Mouse (Mus musculus): ENCODE results near the gene Rnf43.

The Rnf43 gene

GRCm38 (mm10) chr11:87715999-87716398, 53.5 kb downstream of the Rnf43 start:
- no peak for DNase-seq

DNA sequence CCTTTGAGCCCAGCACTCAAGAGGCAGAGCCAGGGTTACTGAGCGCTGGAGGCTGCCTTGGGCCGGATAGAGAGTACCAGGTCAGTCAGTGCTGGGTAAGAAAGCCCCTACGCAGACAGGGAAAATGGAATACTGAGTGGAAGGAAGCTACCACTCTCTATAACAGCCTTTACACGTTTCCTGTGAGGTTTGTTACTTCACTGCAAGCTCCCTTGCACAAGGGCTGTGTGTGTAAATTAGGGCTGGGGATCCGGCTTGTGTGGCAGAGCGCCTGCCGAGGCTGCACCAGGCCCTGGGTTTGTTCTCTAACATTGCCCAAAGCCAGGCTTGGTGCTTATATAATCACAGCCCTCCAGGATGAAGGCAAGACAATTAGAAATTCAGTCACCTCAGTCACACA, 57.0 kb downstream of the Rnf43 start:
- no peak for DNase-seq

- no peak for DNase-seq
Observed at GRCm38 (mm10) chr11:87720324-87720723, 57.8 kb downstream of the Rnf43 start.

DNA sequence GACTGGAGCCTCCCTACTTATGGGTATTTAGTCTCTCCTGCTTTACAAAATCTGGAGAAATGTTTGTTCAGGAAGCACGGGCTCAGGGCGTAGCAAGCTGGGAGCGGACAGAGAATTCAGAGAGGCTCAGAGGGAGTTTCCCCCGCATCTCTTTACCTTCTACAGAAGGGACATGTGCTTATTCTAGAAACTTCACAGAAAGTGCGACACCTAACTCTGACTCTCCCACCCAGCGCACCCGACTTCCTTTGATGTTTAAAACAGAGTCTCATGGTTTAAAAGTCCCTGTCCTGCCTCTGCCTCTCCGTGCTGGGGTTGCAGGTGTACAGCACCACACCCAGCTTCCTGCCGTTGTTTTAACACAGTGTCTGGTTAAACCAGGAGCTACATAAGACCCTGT, 58.3 kb downstream of the Rnf43 start:
- no peak for DNase-seq

DNA sequence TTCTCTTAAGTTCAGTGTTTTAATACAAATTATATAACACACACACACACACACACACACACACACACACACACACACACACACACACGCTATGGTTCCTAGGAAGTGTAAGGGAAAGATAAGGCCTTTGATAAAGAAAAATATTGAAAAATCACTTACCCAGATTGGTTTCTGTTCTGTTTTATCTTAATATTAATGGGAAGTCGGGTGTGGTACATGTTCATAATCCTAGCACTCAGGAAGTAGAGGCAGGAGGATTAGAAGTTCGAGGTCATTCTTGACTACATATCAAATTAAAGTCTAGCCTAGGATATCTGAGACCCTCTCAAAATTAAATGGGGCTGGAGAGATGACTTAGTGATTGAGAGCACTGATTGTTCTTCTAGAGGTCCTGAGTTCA, 59.6 kb downstream of the Rnf43 start:
- DNase-seq: no peak

DNA sequence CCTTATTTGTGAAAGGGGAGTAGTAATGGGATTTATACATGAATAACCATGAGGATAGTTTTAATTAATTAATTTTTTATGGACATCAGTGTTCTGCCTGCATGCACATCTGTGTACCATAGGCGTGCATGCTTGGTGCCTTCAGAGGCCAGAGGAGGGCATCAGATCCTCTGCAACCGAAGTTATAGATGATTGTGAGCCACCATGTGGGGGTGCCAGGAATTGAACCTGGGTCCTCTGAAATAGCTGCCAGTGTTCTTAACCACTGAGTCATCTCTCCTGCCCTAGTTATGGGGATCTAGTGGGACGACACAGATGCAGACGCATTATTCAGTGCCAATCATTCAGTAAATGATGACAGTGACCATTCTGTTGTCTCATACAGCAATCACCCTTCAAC, 60.4 kb downstream of the Rnf43 start:
- no peak for DNase-seq

- DNase-seq: no peak
Observed at GRCm38 (mm10) chr11:87725515-87725914, 63.0 kb downstream of the Rnf43 start.

GRCm38 (mm10) chr11:87725964-87726562, 63.5 kb downstream of the Rnf43 start:
- DNase-seq: no peak

GRCm38 (mm10) chr11:87727021-87727420, 64.5 kb downstream of the Rnf43 start:
- DNase-seq: no peak

DNA sequence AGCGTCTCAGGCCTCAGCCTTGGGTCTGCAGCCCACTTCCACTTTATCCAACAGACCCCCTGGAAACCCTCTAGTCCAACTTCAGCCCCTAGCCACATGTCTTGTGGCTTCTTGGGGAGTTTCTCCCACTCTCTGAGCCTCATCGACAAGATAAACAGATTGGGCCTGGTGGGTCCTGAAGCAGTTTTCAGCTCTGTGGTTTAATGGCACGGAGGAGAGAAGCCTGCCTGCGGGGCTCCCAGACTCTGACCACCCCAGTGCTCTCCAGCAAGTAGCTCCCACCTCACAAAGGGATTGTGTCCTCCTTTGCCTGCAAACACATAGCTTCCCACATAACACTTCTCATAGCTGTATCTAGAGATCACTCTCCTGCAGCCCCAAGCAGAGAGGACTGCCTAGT, 64.9 kb downstream of the Rnf43 start:
- DNase-seq: no peak

DNA sequence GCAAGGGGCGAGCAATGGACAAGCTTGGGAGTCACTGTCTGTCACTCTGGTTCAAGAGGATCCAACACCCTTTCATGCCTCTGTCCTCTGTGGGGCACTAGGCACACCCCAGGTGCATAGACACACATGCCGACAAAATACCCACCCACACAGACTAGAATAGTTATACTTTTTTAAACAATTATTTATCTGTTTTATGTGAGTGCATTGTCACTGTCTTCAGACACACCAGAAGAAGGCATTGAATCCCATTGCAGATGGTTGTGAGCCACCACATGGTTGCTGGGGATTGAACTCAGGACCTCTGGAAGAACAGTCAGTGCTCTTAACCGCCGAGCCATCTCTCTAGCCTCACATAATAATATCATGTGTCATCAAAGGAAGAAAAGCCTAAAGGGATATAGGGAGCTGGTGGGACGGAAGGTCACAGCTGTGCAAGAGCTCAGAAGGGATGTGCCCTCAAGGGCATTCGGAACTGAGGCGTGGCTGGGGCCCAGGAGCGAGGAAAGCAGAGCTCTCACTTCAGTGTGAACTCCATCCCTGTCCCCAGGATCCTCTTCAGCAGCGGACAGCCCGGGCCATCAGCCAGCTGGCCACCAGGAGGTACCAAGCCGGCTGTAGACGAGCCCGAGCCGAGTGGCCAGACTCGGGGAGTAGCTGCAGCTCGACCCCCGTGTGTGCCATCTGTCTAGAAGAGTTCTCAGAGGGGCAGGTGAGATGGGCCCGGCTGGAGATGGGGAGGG, 66.5 kb downstream of the Rnf43 start:
- no peak for DNase-seq

- DNase-seq: no peak
Observed at GRCm38 (mm10) chr11:87729593-87730185, 67.2 kb downstream of the Rnf43 start.

- no peak for DNase-seq
Observed at GRCm38 (mm10) chr11:87730652-87731310, 68.3 kb downstream of the Rnf43 start.

- DNase-seq: no peak
Observed at GRCm38 (mm10) chr11:87734346-87734745, 71.8 kb downstream of the Rnf43 start.

- DNase-seq: no peak
Observed at GRCm38 (mm10) chr11:87735691-87736090, 73.2 kb downstream of the Rnf43 start.

GRCm38 (mm10) chr11:87736647-87737134, 74.2 kb downstream of the Rnf43 start:
- DNase-seq: no peak

GRCm38 (mm10) chr11:87737175-87737740, 74.7 kb downstream of the Rnf43 start, which contains the start of gene Supt4a:
Gene Supt4a (plus strand): TSS chr11:87737552.
- peak; percentile 96 for DNase-seq

DNA sequence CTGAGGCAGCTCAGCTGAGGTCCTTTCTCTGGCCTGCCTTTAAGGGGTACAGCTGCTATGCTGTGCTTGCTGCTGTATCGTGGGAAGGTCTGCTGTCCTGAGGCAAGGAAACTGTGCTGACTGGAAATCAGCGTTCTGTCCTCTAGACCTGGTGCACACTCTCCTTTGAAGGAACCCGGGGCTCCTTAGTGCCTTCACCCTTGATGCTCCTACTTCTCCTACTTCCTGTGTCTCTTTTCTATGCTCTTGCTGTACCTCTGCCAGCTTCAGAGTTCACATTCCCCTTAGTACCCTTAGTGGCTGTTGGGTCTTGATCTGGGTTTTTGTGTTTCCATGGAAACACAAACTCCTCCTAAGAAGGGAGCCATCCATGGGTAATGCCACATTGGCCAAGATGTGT, 81.2 kb downstream of the Rnf43 start:
- no peak for DNase-seq

- DNase-seq: no peak
Observed at GRCm38 (mm10) chr11:87744964-87745363, 82.4 kb downstream of the Rnf43 start.

DNA sequence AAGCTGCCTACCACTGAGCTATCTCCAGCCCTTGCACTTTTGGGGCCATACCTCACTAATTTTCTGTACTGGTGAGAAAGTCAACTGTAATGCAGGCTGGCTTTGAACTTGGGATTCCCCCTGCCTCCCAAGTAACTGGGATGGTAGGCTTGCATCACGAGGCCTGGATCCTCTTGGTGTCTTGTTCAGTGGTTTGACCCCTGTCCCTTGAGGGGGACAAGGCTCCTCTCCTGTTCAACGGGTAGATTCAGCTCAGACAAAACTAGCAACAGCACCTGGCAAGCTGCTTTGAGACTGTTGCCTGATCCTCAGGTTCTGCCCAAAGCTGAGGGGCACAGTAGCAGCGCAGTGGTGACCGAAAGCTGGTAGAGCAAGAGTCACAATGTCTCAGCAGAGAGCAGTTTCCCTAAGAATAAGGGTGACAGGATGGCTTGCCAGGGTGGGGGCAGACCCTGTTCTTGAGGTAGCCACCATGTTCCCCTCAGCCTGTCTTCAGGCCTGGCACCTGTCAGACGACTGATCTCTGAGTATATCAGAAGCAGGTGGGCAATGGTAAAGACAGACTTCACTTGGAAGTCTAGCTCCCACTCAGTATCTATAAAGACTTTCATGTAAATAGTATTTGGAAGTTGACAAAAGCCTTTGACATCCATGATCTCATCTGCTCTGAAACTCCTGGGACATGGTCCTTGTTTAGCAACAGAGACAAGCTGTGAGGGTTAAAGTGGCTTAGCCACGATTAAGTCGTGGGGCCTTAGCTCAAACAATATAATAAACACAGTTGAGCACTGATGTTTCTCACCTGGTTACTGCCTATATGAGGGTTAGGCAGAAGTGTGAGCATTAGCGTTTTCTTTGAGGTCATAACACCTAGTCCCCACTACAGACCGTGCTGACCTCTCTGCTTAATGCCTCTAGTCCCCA, 83.4 kb downstream of the Rnf43 start:
- no peak for DNase-seq

DNA sequence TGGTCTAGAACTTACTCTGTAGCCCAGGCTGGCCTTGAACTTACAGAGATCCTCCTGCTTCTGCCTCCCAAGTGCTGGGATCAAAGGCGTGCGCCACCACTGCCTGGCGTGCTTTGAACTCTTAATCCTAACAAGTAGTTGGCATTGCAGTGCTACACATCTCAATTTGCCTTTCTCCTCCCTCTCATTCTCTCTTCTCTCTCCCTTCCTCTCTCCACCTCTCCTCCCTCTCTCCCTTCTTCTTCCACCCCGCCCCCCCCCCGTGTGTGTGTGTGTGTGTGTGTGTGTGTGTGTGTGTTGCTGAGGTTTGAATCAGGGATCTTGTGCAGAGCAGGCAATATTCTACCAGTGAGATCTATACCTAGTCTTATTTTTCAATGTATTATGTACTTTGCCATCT, 84.8 kb downstream of the Rnf43 start:
- no peak for DNase-seq

DNA sequence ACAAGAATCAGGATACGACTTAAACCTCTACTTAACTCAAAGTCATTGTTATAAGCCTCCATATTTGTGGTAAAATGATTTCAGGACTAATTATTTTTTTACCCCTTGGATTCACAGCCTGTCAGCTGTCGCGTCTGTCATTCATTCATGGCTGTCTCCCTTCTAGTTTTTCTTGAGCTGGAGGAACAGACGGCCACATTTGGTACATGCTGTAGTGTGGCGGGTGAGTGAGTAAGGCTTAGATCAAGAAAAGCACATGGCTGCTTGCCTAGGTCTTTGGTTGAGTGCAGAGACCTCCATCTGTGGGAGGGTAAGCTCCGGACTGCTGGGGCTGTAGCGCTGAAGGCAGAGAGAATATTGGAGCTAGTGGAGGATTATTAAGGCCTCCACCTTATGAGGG, 85.2 kb downstream of the Rnf43 start:
- no peak for DNase-seq
